Mouse (Mus musculus): Measurements from ENCODE around the gene S100b. TPM values are rescaled to one million over a fixed set of nuclear protein-coding genes. Genes with fewer than 3 reads are reported as not detected.

S100b gene
- polyA plus RNA-seq (2012; rRNA removed; ENCODE audit: low replicate concordance), result 0.44 and 1.6 TPM in 2 replicates

DNA sequence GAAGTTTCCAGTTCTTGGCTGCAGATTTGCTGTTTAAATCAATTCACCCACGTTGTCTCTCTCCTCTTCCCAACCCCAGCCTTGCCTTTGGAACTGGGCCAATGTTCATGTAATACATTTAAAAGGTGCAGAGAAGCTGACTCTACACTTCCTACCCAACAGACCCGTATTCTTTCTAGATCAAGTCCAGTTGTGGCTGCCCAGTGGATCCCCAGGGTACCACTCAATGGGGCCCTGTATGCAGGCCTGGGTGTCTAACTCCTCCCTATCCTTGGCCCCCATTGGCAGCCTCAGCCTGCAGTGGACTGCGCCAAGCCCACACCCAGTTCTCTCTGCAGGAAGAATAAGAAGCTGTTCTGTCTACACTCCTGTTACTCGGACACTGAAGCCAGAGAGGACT, at the start of gene S100b:
TSS of gene S100b (plus strand) at position 318 of the 400 bp plus-strand sequence.

DNA sequence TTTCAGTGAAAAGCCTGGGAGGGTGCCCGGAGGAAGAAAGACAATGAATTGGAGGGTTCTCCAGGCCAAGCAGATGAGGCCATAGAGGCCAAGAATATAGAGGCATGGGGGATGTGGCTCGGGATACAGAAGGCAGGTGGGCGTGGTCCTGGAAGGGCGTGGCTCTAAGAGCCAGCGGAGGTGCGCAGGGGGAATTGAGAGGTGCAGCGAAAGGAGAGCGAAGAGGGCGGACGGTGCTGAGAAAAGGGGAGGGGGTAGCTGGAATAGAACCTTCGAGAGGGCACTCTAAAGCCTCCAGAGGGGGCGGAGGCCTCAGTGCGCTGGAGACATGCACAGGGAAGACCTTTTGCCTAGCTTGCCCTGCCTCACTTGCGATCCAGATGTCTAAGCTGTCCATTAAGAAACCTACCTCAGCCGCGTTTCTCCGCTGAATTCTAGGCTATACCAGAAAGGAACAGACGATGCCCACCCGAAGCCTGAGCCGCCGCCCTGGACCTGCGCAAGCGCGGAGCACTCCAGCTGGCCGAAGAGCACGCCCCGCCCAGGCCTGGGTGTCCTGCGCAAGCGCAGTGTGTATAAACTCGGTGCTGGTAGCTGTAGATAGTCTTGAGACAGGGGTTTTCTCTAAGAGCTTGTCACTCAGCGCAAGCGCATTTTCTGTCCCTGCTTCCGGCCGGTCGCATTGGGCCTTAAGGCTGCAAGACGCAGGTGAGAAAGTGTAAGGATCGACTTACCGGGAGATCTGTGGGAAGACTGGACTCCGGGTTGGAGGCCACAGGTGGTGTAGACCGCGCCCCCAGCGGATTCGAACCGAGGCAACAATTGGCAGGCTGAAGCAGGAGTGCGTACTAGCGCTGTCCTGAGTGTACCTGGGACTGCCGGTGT, 16.1 kb upstream of the S100b start, which contains the start of gene Prmt2:
TSS of gene Prmt2 (minus strand) at position 525 of the 885 bp plus-strand sequence.

Other genes with a start within 250 kb of the S100b start
- gene Zfp280b, start 221.2 kb upstream of the S100b start, polyA plus RNA-seq (2012; rRNA removed; ENCODE audit: low replicate concordance), result 3.8 TPM in 2 replicates
- 5.3 and 58.4 TPM in 2 replicates for gene Slc5a4b, start 142.9 kb upstream of the S100b start, polyA plus RNA-seq (2012; rRNA removed; ENCODE audit: low replicate concordance)
- gene Slc5a4a, start 106.4 kb upstream of the S100b start, polyA plus RNA-seq (2012; rRNA removed; ENCODE audit: low replicate concordance), result 7.9 and 74.2 TPM in 2 replicates
- gene Prmt2, start 16.0 kb upstream of the S100b start, polyA plus RNA-seq (2012; rRNA removed; ENCODE audit: low replicate concordance), result 14.6 and 20.6 TPM in 2 replicates
- 7.9 and 8.9 TPM in 2 replicates for gene Dip2a, start 91.4 kb downstream of the S100b start, polyA plus RNA-seq (2012; rRNA removed; ENCODE audit: low replicate concordance)
- gene AC141477.1, start 186.6 kb downstream of the S100b start, polyA plus RNA-seq (2012; rRNA removed; ENCODE audit: low replicate concordance), result not detected in 2 replicates
- 7.0 and 7.6 TPM in 2 replicates for gene Pcnt, start 188.9 kb downstream of the S100b start, polyA plus RNA-seq (2012; rRNA removed; ENCODE audit: low replicate concordance)
- not detected in 2 replicates for gene 2610028H24Rik, start 195.2 kb downstream of the S100b start, polyA plus RNA-seq (2012; rRNA removed; ENCODE audit: low replicate concordance)
- gene Mcm3ap, start 215.1 kb downstream of the S100b start, polyA plus RNA-seq (2012; rRNA removed; ENCODE audit: low replicate concordance), result 7.2 and 9.6 TPM in 2 replicates
- gene Ybey, start 215.3 kb downstream of the S100b start, polyA plus RNA-seq (2012; rRNA removed; ENCODE audit: low replicate concordance), result 3.3 and 4.8 TPM in 2 replicates

All from duodenum, adult 2 months (tissue).